Mouse (Mus musculus): ENCODE measurements around the gene Prm1. TPM values are rescaled to one million over a fixed set of nuclear protein-coding genes. Genes with fewer than 3 reads are reported as not detected.

Gene Prm1
- total and polyA plus RNA-seq, 3 experiments = not detected

DNA sequence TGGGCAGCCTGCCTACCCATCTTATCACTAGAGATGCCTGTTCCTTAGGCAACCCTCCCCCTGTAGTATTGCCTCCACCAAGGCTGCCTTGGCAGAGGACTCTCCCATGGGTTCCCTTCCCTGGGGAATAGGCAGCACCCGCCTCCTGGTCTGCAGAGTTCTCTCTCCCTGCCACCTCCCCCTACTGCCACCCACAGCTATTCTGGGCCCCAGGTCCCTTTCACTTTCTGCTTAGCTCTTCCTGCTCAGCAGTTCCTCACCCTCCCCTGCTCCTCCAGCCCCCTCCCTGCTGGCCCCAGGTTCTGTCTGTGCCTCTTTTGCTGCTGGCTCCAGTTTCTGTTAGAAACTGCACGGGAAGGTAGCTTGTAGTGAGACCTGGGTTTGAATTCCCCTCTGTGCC, 36.0 kb downstream of the Prm1 start:
- Histone ChIP-seq H3K9me3 (replicated peaks; ENCODE audit: low read length) (no peaks in the 10 kb centered on the region), H3K36me3 (replicated peaks in 1 of 2; ENCODE audit: control insufficient read depth in 1 of 2, insufficient read depth in 1 of 2, low read length in 1 of 2) (no peaks in the 10 kb centered on the region), H3K27ac (ENCODE audit: insufficient read depth, low read depth) (no peak overlapping the region), H3K9ac (ENCODE audit: insufficient read depth, low read depth) (no peak overlapping the region), H3K4me3 (replicated peaks in 1 of 3; ENCODE audit: low read depth in 2 of 3, low read length in 2 of 3, poor library complexity in 1 of 3) (no peak overlapping the region), H3K79me2 (replicated peaks; ENCODE audit: control insufficient read depth, extremely low read depth, insufficient read depth, poor library complexity, severe bottlenecking) (no peaks in the 10 kb centered on the region), H3K4me1 (ENCODE audit: control insufficient read depth in 1 of 2, insufficient read depth in 2 of 2) (peaks cover 48 to 68% of the 10 kb centered on the region in 2 experiments), H3K27me3 (replicated peaks) (peaks cover 3% of the 10 kb centered on the region), H3K4me2 (ENCODE audit: insufficient read depth, low read depth, poor library complexity, severe bottlenecking) (peak overlapping the region; percentile 29; the same call in 1 of the 2 replicates)
- TF ChIP-seq RAD21 (IDR thresholded peaks at IDR 0.05; ENCODE audit: low read depth, low read length) = no peak
- TF ChIP-seq POLR2A (IDR thresholded peaks at IDR 0.05; ENCODE audit: low read depth, low read length) = no peak
- TF ChIP-seq ZMIZ1 (IDR thresholded peaks at IDR 0.05; ENCODE audit: low read depth, low read length) = no peak
- TF ChIP-seq CHD2 (IDR thresholded peaks at IDR 0.05; ENCODE audit: low read length) = peak; percentile 63; the same call in 1 of the 2 replicates
- TF ChIP-seq UBTF (IDR thresholded peaks at IDR 0.05; ENCODE audit: low read depth, low read length) = 0 out of 2 replicates have a peak, but pooled peaks have one; percentile 21
- TF ChIP-seq JUN (IDR thresholded peaks at IDR 0.05; ENCODE audit: insufficient read depth, low read depth, low read length) = no peak
- peak; percentile 54 for TF ChIP-seq BHLHE40 (IDR thresholded peaks at IDR 0.05; ENCODE audit: low read depth, low read length)
- no peak for TF ChIP-seq POLR2AphosphoS2 (IDR thresholded peaks at IDR 0.05; ENCODE audit: low read depth, low read length)
- TF ChIP-seq SMC3 (IDR thresholded peaks at IDR 0.05; ENCODE audit: low read depth, low read length) = no peak
- TF ChIP-seq EP300 (IDR thresholded peaks at IDR 0.05; ENCODE audit: low read length) = peak; percentile 59; the same call in 1 of the 2 replicates
- TF ChIP-seq ETS1 (conservative IDR thresholded peaks at IDR 0.05; ENCODE audit: low read depth, low read length) = peak; percentile 71
- TF ChIP-seq IRF4 (IDR thresholded peaks at IDR 0.05; ENCODE audit: low read depth, low read length) = peak; percentile 74
- TF ChIP-seq NRF1 (IDR thresholded peaks at IDR 0.05; ENCODE audit: low read depth, low read length) = no peak
- 0 out of 2 replicates have a peak, but pooled peaks have one; percentile 73 for TF ChIP-seq TCF12 (IDR thresholded peaks at IDR 0.05; ENCODE audit: low read depth, low read length)
- no peak for TF ChIP-seq USF1 (IDR thresholded peaks at IDR 0.05; ENCODE audit: low read depth, low read length)
- no peak for TF ChIP-seq ZKSCAN1 (IDR thresholded peaks at IDR 0.05; ENCODE audit: borderline replicate concordance, low read depth, low read length)
- TF ChIP-seq ELF1 (IDR thresholded peaks at IDR 0.05; ENCODE audit: low read depth, low read length) = peak; percentile 68
- no peak for TF ChIP-seq HCFC1 (IDR thresholded peaks at IDR 0.05; ENCODE audit: low read depth, low read length)
- TF ChIP-seq MAFK (IDR thresholded peaks at IDR 0.05; ENCODE audit: insufficient replicate concordance, low read length) = peak; percentile 51; the same call in 1 of the 2 replicates
- no peak for TF ChIP-seq MXI1 (IDR thresholded peaks at IDR 0.05; ENCODE audit: low read depth, low read length)
- no peak for TF ChIP-seq MAX (IDR thresholded peaks at IDR 0.05; ENCODE audit: low read length)
- TF ChIP-seq MEF2A (IDR thresholded peaks at IDR 0.05; ENCODE audit: borderline replicate concordance, low read depth, low read length) = peak; percentile 97
- no peak for TF ChIP-seq ZNF384 (IDR thresholded peaks at IDR 0.05; ENCODE audit: low read depth, low read length)
- peak; percentile 97 for TF ChIP-seq MAZ (IDR thresholded peaks at IDR 0.05; ENCODE audit: low read depth, low read length)
- TF ChIP-seq PAX5 (IDR thresholded peaks at IDR 0.05; ENCODE audit: low read length) = no peak
- TF ChIP-seq SIN3A (IDR thresholded peaks at IDR 0.05; ENCODE audit: low read length) = peak; percentile 62
- TF ChIP-seq KAT2A (IDR thresholded peaks at IDR 0.05; ENCODE audit: insufficient replicate concordance, low read length) = 0 out of 2 replicates have a peak, but pooled peaks have one; percentile 30
- DNase-seq (ENCODE audit: extremely low read depth) = peak; percentile 74
- in situ Hi-C loops (cut with MboI; ENCODE audit: low pct_ligation_motif_present, low pct_unique_long_range_greater_than_20kb, low sequenced_read_pairs) (no loop called here), dilution Hi-C loops (cut with MboI; ENCODE audit: extremely low pct_ligation_motif_present, extremely low pct_unique_long_range_greater_than_20kb, low sequenced_read_pairs) (no loop called here)
